Mouse (Mus musculus): ENCODE measurements around the gene Ms4a6b.
"Not testable (repeated sequence)": the region's sequence is repeated elsewhere in the genome, so short reads cannot be mapped to it uniquely, and the experiment has no call there.

Gene Ms4a6b

GRCm38 (mm10) chr19:11533421-11533820 is 17.1 kb downstream of the Ms4a6b start:
- no peak for DNase-seq (ENCODE audit: low read depth in 1 of 2, low spot score in 2 of 2)

GRCm38 (mm10) chr19:11533888-11534445 is 17.7 kb downstream of the Ms4a6b start:
- DNase-seq (ENCODE audit: low read depth in 1 of 2, low spot score in 2 of 2) = no peak

- DNase-seq (ENCODE audit: low read depth in 1 of 2, low spot score in 2 of 2) = no peak
Measured at GRCm38 (mm10) chr19:11536593-11536992, 20.3 kb downstream of the Ms4a6b start, which contains the start of gene Ms4a4d. TSS of gene Ms4a4d (plus strand) at chr19:11536801.

- no peak for DNase-seq (ENCODE audit: low read depth in 1 of 2, low spot score in 2 of 2)
Measured at GRCm38 (mm10) chr19:11537336-11537735, 21.0 kb downstream of the Ms4a6b start.

GRCm38 (mm10) chr19:11540166-11540821 is 24.0 kb downstream of the Ms4a6b start:
- peak in 1 of 2 experiments; percentile 28 for DNase-seq (ENCODE audit: low read depth in 1 of 2, low spot score in 2 of 2)

GRCm38 (mm10) chr19:11544383-11544782 is 28.1 kb downstream of the Ms4a6b start:
- not testable (repeated sequence) for DNase-seq (ENCODE audit: low read depth in 1 of 2, low spot score in 2 of 2)

GRCm38 (mm10) chr19:11547911-11548310 is 31.6 kb downstream of the Ms4a6b start:
- no peak for DNase-seq (ENCODE audit: low read depth in 1 of 2, low spot score in 2 of 2)

GRCm38 (mm10) chr19:11554726-11555125 is 38.4 kb downstream of the Ms4a6b start:
- DNase-seq (ENCODE audit: low read depth in 1 of 2, low spot score in 2 of 2) = no peak

- DNase-seq (ENCODE audit: low read depth in 1 of 2, low spot score in 2 of 2) = peak; percentile 26 to 52
Measured at GRCm38 (mm10) chr19:11559560-11559959, 43.2 kb downstream of the Ms4a6b start.

- DNase-seq (ENCODE audit: low read depth in 1 of 2, low spot score in 2 of 2) = no peak
Measured at GRCm38 (mm10) chr19:11574965-11575364, 58.7 kb downstream of the Ms4a6b start.

Data from monocyte, adult 2 months (primary cell).